In genomic region chr6:134425216-134425717, GRCm38 (mm10) we compare ENCODE assay signal across 7 mouse cellular contexts. TPM values are rescaled to one million over a fixed set of nuclear protein-coding genes. Genes with fewer than 3 reads are reported as not detected.
DNase-seq lines count a peak whose midpoint lies in the region; ATAC-seq and TF ChIP-seq lines count a peak whose summit lies in the region.

No protein-coding gene starts in this region.

- DNase-seq in adrenal gland, adult 2 months = peak; percentile 70
- DNase-seq in gastrocnemius, postnatal 36 days = peak; percentile 52 to 58
- peak; percentile 30 to 48 for DNase-seq in left cerebral cortex, adult 8-10 months (ENCODE audit: low spot score in 2 of 2)
- peak; percentile 74 to 86 for DNase-seq in right cerebral cortex, adult 2 months (ENCODE audit: low spot score in 2 of 2)

- peak; percentile 83 for TF ChIP-seq CTCF in cortical plate, adult 2 months (IDR thresholded peaks at IDR 0.05; ENCODE audit: extremely low read depth, insufficient read depth, low read length)

- ATAC-seq in inflammation-experienced regulatory T-cells, adult 6 months = peak; percentile 70
- peak; percentile 81 for ATAC-seq in megakaryocyte, adult 5-6 weeks (ENCODE audit: poor library complexity, severe bottlenecking)

- TF ChIP-seq POLR2A in cortical plate, adult 2 months (IDR thresholded peaks at IDR 0.05; ENCODE audit: extremely low read depth, insufficient read depth, low read length) = no peak

- no peaks in the 10 kb centered on the region for H3K4me1 ChIP-seq in cortical plate, adult 2 months (ENCODE audit: control insufficient read depth, insufficient read depth, low read length)

- H3K4me3 ChIP-seq in cortical plate, adult 2 months (ENCODE audit: insufficient read depth, low read length) = no peak overlapping the region

- intact Hi-C loops in gastrocnemius, postnatal 36 days (cut with DNase I) = loop anchor here (1.0 to 10.0 kb wide), 2 partner anchors 190 to 380 kb away; no protein-coding TSS in a partner anchor

- H3K27ac ChIP-seq in cortical plate, adult 2 months (ENCODE audit: insufficient read depth, low read length) = no peak overlapping the region

RNA-seq across cellular contexts. Expression of gene Bcl2l14, which starts 29.1 kb away (rescaled TPM):
- total RNA-seq in adrenal gland, adult 2 months (2021) = not detected
- not detected in 2 replicates for polyA plus RNA-seq in adrenal gland, adult 2 months (2012; rRNA removed)
- not detected in 2 replicates for polyA plus RNA-seq in cortical plate, adult 2 months (2012; rRNA removed)
- total RNA-seq in gastrocnemius, postnatal 36 days (2021) = not detected
- polyA plus RNA-seq in inflammation-experienced regulatory T-cells, adult 6 months (2017; shearing (Covaris generic)) = 1 to 10 TPM in 2 of 3 experiments, under 1 TPM in 1; 0.79 to 2.6 (median 1.1) TPM
- total RNA-seq in left cerebral cortex, adult 8-10 months (2022) = not detected
- total RNA-seq in megakaryocyte, adult 5-6 weeks (2015) = 0.22 and 0.50 TPM in 2 replicates
- total RNA-seq in megakaryocyte, adult 5-6 weeks (2017) = 0.49 and 1.4 TPM in 2 replicates
